Mouse (Mus musculus) CH12.LX (cell line): ENCODE measurements around the gene Pla2g2c. TPM values are rescaled to one million over a fixed set of nuclear protein-coding genes. Genes with fewer than 3 reads are reported as not detected.

Source experiments
- DNase-seq: peaks from one replicate; pipeline ENCODE4 v3.0.0-alpha.2; 2013; ENCODE audit errors: extremely low read depth
- H3K27ac ChIP-seq: 2 replicates; pipeline ENCODE4 v1.5.1; 2012; ENCODE audit warnings: low read depth, mild to moderate bottlenecking, control low read depth, moderate library complexity; ENCODE audit not compliant: insufficient read depth
- H3K27me3 ChIP-seq: replicated peaks from 2 replicates; pipeline ENCODE3; 2012; ENCODE audit warnings: inconsistent platforms
- H3K36me3 ChIP-seq, 2 experiments: replicated peaks in 1 of 2; 2 replicates each; pipeline versions ENCODE3 to v1.6.1; 2012; ENCODE audit warnings: inconsistent platforms in 1 of 2, low read length in 1 of 2, mild to moderate bottlenecking in 1 of 2, mixed read lengths in 1 of 2, moderate library complexity in 1 of 2; ENCODE audit not compliant: control insufficient read depth in 1 of 2, insufficient read depth in 1 of 2
- H3K4me1 ChIP-seq, 2 experiments: 2 replicates each; pipeline ENCODE4 v1.6.1; 2012; ENCODE audit warnings: inconsistent platforms in 1 of 2, moderate library complexity in 1 of 2; ENCODE audit not compliant: insufficient read depth in 2 of 2, control insufficient read depth in 1 of 2
- H3K4me2 ChIP-seq: 2 replicates; pipeline ENCODE4 v1.6.1; 2012; ENCODE audit warnings: low read depth, mild to moderate bottlenecking, control low read depth; ENCODE audit not compliant: poor library complexity, insufficient read depth, severe bottlenecking
- H3K4me3 ChIP-seq, 3 experiments: fragments of 150-350 bp in 1 of 3; sonication (generic) in 1 of 3; replicated peaks in 1 of 3; 2 replicates each; pipeline versions ENCODE3 to v1.5.1; 2011 to 2012; ENCODE audit warnings: low read depth in 2 of 3, low read length in 2 of 3, mild to moderate bottlenecking in 2 of 3, moderate library complexity in 2 of 3, control low read depth in 1 of 3, improper control_type of control experiment in 1 of 3, inconsistent platforms in 1 of 3, mixed read lengths in 1 of 3; ENCODE audit not compliant: poor library complexity in 1 of 3
- H3K79me2 ChIP-seq: replicated peaks from 2 replicates; pipeline ENCODE4 v1.6.1; 2012; ENCODE audit warnings: mild to moderate bottlenecking, moderate library complexity; ENCODE audit not compliant: control insufficient read depth, poor library complexity, insufficient read depth, severe bottlenecking; ENCODE audit errors: extremely low read depth
- H3K9ac ChIP-seq: 2 replicates; pipeline ENCODE4 v1.6.1; 2012; ENCODE audit warnings: low read depth, mild to moderate bottlenecking, control low read depth, moderate library complexity; ENCODE audit not compliant: insufficient read depth
- H3K9me3 ChIP-seq: replicated peaks from 2 replicates; pipeline ENCODE3; 2012; ENCODE audit warnings: low read length, inconsistent platforms, mixed read lengths
- CHD1 ChIP-seq: IDR thresholded peaks from 2 replicates; pipeline ENCODE4 v1.6.1; 2012; ENCODE audit warnings: low read depth, low read length, improper control_type of control experiment, inconsistent platforms
- CHD2 ChIP-seq: IDR thresholded peaks from 2 replicates; pipeline ENCODE4 v1.6.1; 2011; ENCODE audit warnings: low read length, improper control_type of control experiment
- CTCF ChIP-seq, 2 experiments: IDR thresholded peaks in 1 of 2; conservative IDR thresholded peaks in 1 of 2; 2 replicates each; pipeline ENCODE4 v1.5.1; 2011 to 2012; ENCODE audit warnings: low read depth in 2 of 2, low read length in 2 of 2, improper control_type of control experiment in 1 of 2, inconsistent platforms in 1 of 2, mild to moderate bottlenecking in 1 of 2, moderate library complexity in 1 of 2
- ELF1 ChIP-seq: IDR thresholded peaks from 2 replicates; pipeline ENCODE4 v1.6.1; 2014; ENCODE audit warnings: low read depth, mild to moderate bottlenecking, inconsistent platforms, low read length, improper control_type of control experiment
- ETS1 ChIP-seq: conservative IDR thresholded peaks from 2 replicates; pipeline ENCODE4 v1.6.1; 2012; ENCODE audit warnings: low read depth, mild to moderate bottlenecking, inconsistent platforms, low read length, improper control_type of control experiment, moderate library complexity
- HCFC1 ChIP-seq: IDR thresholded peaks from 2 replicates; pipeline ENCODE4 v1.6.1; 2012; ENCODE audit warnings: low read depth, mild to moderate bottlenecking, inconsistent platforms, low read length, improper control_type of control experiment
- JUN ChIP-seq: IDR thresholded peaks from 2 replicates; pipeline ENCODE4 v1.6.1; 2011; ENCODE audit warnings: low read depth, mild to moderate bottlenecking, low read length, improper control_type of control experiment, moderate library complexity; ENCODE audit not compliant: insufficient read depth
- MAFK ChIP-seq: IDR thresholded peaks from 2 replicates; pipeline ENCODE4 v1.6.1; 2011; ENCODE audit warnings: low read length, improper control_type of control experiment; ENCODE audit not compliant: insufficient replicate concordance
- MAX ChIP-seq: IDR thresholded peaks from 2 replicates; pipeline ENCODE4 v1.6.1; 2011; ENCODE audit warnings: low read length, improper control_type of control experiment
- MXI1 ChIP-seq: IDR thresholded peaks from 2 replicates; pipeline ENCODE4 v1.6.1; 2011; ENCODE audit warnings: mild to moderate bottlenecking, low read depth, low read length, improper control_type of control experiment
- MYC ChIP-seq: IDR thresholded peaks from 2 replicates; pipeline ENCODE4 v1.6.1; 2011; ENCODE audit warnings: low read depth, mild to moderate bottlenecking, improper control_type of control experiment, low read length
- PAX5 ChIP-seq: IDR thresholded peaks from 2 replicates; pipeline ENCODE4 v1.6.1; 2012; ENCODE audit warnings: low read length, inconsistent platforms, mixed read lengths
- POLR2AphosphoS2 ChIP-seq: IDR thresholded peaks from 2 replicates; pipeline ENCODE4 v1.6.1; 2011; ENCODE audit warnings: low read depth, low read length, improper control_type of control experiment
- TBP ChIP-seq: conservative IDR thresholded peaks from 2 replicates; pipeline ENCODE4 v1.6.1; 2011; ENCODE audit warnings: low read depth, low read length, improper control_type of control experiment
- TCF12 ChIP-seq: IDR thresholded peaks from 2 replicates; pipeline ENCODE4 v1.6.1; 2014; ENCODE audit warnings: low read depth, mild to moderate bottlenecking, inconsistent platforms, low read length, improper control_type of control experiment
- USF2 ChIP-seq: conservative IDR thresholded peaks from 2 replicates; pipeline ENCODE4 v1.6.1; 2011; ENCODE audit warnings: low read depth, low read length, improper control_type of control experiment
- ZC3H11A ChIP-seq: IDR thresholded peaks from 2 replicates; pipeline ENCODE4 v1.6.1; 2012; ENCODE audit warnings: low read depth, mild to moderate bottlenecking, inconsistent platforms, low read length, improper control_type of control experiment
- ZKSCAN1 ChIP-seq: IDR thresholded peaks from 2 replicates; pipeline ENCODE4 v1.6.1; 2012; ENCODE audit warnings: low read depth, inconsistent platforms, low read length, improper control_type of control experiment, borderline replicate concordance
- ZMIZ1 ChIP-seq: IDR thresholded peaks from 2 replicates; pipeline ENCODE4 v1.6.1; 2012; ENCODE audit warnings: low read depth, mild to moderate bottlenecking, inconsistent platforms, low read length, improper control_type of control experiment
- ZNF384 ChIP-seq: IDR thresholded peaks from 2 replicates; pipeline ENCODE4 v1.6.1; 2012; ENCODE audit warnings: low read depth, low read length, improper control_type of control experiment, inconsistent platforms
- dilution Hi-C: fragments of 300-500 bp; cut with MboI; formaldehyde crosslinking; loops from 2 replicates; pipeline ENCODE4 v1.14.3; 2020; ENCODE audit warnings: low sequenced_read_pairs; ENCODE audit not compliant: extremely low pct_unique_long_range_greater_than_20kb, extremely low pct_ligation_motif_present
- in situ Hi-C: fragments of 300-500 bp; cut with MboI; formaldehyde crosslinking; loops from 3 replicates; pipeline ENCODE4 v1.14.3; 2019; ENCODE audit warnings: low sequenced_read_pairs, low pct_ligation_motif_present, low pct_unique_long_range_greater_than_20kb, mixed read lengths
- polyA plus RNA-seq: library from polyadenylated mRNA; unstranded; fragments of >175 nt; gene quantifications from 2 replicates; pipeline ENCODE4 v1.2.1, GENCODE M21; 2012; ENCODE audit warnings: low read depth; ENCODE audit not compliant: insufficient read length
- total RNA-seq, 2 experiments: library from RNA; depleted of rRNA; stranded (reverse); fragments of 300-350 nt in 1 of 2; fragments of >200 nt in 1 of 2; gene quantifications; 2 replicates each; pipeline ENCODE4 v1.2.3; 2012 to 2014

The Pla2g2c gene
- total and polyA plus RNA-seq, 3 experiments, result not detected

DNA sequence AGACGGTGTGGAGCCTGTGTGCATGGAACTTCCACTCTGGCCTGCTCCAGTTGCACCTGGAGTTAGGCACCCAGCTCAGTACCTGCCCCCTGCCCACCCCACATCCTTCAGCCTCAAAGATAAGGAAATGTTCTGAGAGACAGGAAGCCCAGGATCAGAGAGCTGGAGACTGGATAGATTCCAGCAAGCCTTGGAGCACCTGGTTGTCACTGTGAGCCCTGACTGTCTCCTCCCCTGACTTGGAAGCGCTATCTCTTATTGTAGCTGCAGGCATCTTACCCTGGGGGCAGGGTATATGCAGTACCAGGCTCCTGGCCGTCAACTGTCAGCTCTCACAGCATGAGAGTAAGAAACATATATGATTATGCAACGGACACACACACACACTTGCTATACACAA, 30.8 kb downstream of the Pla2g2c start:
- Histone ChIP-seq H3K79me2 (no peaks in the 10 kb centered on the region), H3K9ac (no peak overlapping the region), H3K4me2 (no peak overlapping the region), H3K4me3 (no peak overlapping the region), H3K27me3 (peaks cover 70% of the 10 kb centered on the region), H3K36me3 (no peaks in the 10 kb centered on the region), H3K4me1 (no peaks in the 10 kb centered on the region; a peak in 1 of 4 replicates), H3K9me3 (peaks cover 8% of the 10 kb centered on the region), H3K27ac (no peak overlapping the region)
- dilution Hi-C loops (no loop called here), in situ Hi-C loops (no loop called here)
- DNase-seq, result no peak
- TF ChIP-seq ZC3H11A, result no peak
- no peak for TF ChIP-seq POLR2AphosphoS2
- TF ChIP-seq ZKSCAN1, result no peak
- no peak for TF ChIP-seq PAX5

DNA sequence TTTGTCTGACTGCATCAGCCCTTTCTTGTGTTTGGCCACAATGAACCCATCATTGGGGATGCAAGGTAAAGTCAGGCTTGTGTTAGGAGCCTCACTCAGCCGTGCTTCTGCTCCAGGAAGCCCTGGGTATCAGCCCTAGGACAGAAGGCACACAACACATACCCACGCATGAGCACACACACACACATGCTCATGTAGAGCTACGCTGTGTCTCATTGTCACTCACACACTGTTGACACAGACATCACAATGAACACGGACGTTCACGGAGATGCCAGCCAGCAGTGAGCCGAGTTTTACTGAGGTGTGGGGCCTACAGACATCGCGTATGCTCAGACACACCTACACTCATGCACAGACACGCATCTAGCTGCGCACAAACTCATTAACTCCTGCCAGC, 31.4 kb downstream of the Pla2g2c start:
- Histone ChIP-seq H3K9ac (no peak overlapping the region), H3K27me3 (peaks cover 70% of the 10 kb centered on the region), H3K79me2 (no peaks in the 10 kb centered on the region), H3K9me3 (peaks cover 8% of the 10 kb centered on the region), H3K4me3 (no peak overlapping the region), H3K36me3 (no peaks in the 10 kb centered on the region), H3K4me1 (no peaks in the 10 kb centered on the region; a peak in 1 of 4 replicates), H3K4me2 (no peak overlapping the region), H3K27ac (no peak overlapping the region)
- TF ChIP-seq USF2 (no peak), ZC3H11A (no peak), MYC (no peak), CHD2 (no peak), ZMIZ1 (no peak), MXI1 (no peak), ETS1 (no peak), ZNF384 (no peak), TBP (no peak), POLR2AphosphoS2 (no peak), ELF1 (no peak)
- in situ Hi-C loops (no loop called here), dilution Hi-C loops (no loop called here)
- DNase-seq, result no peak

DNA sequence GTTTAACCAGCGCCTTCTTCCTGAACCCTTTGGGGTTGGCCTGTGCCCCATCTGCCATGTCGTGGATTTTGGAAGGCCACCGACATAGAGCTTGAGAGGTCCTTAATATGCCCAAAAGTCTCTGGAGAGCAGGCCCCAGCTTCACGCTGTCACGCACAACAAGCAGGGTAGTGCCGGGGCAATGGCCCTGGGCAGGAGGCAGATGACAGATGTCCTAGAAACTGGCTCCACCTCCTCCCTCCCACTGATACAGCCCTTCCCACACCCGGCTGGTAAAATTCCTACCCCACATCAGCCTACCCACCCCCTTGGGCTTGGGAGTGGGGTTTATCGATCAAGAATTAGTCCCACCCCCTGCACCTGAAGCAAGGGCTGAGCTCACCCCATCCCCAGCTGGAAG, 32.8 kb downstream of the Pla2g2c start, which contains the start of gene Pla2g2f:
Gene Pla2g2f (minus strand): TSS at position 211 of the 400 bp plus-strand sequence.
- Histone ChIP-seq H3K9ac (no peak within 1 kb of the TSS), H3K4me2 (no peak within 1 kb of the TSS), H3K4me3 (no peak within 1 kb of the TSS), H3K36me3 (no peaks in the 10 kb centered on the region), H3K79me2 (no peaks in the 10 kb centered on the region), H3K9me3 (peaks cover 5% of the 10 kb centered on the region), H3K27ac (no peak within 1 kb of the TSS), H3K4me1 (no peaks in the 10 kb centered on the region; a peak in 1 of 4 replicates), H3K27me3 (peaks cover 73% of the 10 kb centered on the region)
- in situ Hi-C loops, result no loop called here
- no peak for TF ChIP-seq TBP
- no peak for TF ChIP-seq MAX
- TF ChIP-seq CHD1, result no peak
- TF ChIP-seq PAX5, result no peak
- TF ChIP-seq ZKSCAN1, result no peak
- TF ChIP-seq CTCF (conservative IDR thresholded peaks at IDR 0.05 in 1 of 2, IDR thresholded peaks at IDR 0.05 in 1 of 2; ENCODE audit: low read depth in 2 of 2, low read length in 2 of 2), result no peak
- no peak for TF ChIP-seq CHD2
- TF ChIP-seq JUN, result no peak
- no peak for TF ChIP-seq MAFK
- TF ChIP-seq ZMIZ1, result no peak
- no peak for TF ChIP-seq ZNF384
- no peak for TF ChIP-seq HCFC1
- TF ChIP-seq TCF12, result no peak
- no peak for DNase-seq
- dilution Hi-C loops, result no loop called here
